Mouse (Mus musculus) midbrain, embryonic 14.5 days (tissue): ENCODE measurements around the gene Trpm4. TPM values are rescaled to one million over a fixed set of nuclear protein-coding genes. Genes with fewer than 3 reads are reported as not detected.

Experiments
- ATAC-seq: fragments of 200-750 bp; cut with Nextera tagmentation; 2 replicates; pipeline ENCODE4 v1.8.0; 2017; ENCODE audit warnings: moderate number of reproducible peaks, moderate library complexity; ENCODE audit not compliant: low FRiP score, low TSS enrichment
- DNase-seq: peaks from one replicate; pipeline ENCODE4 v3.0.0-alpha.2; 2015
- H3K27ac ChIP-seq: fragments of 300-500 bp; sonication (generic); replicated peaks from 2 replicates; pipeline ENCODE4 v1.5.1; 2014; ENCODE audit warnings: mild to moderate bottlenecking, low read depth, low read length, moderate library complexity
- H3K27me3 ChIP-seq: fragments of 300-500 bp; sonication (generic); 2 replicates; pipeline ENCODE4 v1.6.1; 2014; ENCODE audit warnings: low read length, control low read depth, mixed read lengths; ENCODE audit not compliant: control insufficient read depth, insufficient read depth
- H3K36me3 ChIP-seq: fragments of 300-500 bp; sonication (generic); 2 replicates; pipeline ENCODE4 v1.6.1; 2014; ENCODE audit warnings: low read length, control low read depth; ENCODE audit not compliant: control insufficient read depth, insufficient read depth
- H3K4me1 ChIP-seq: fragments of 300-500 bp; sonication (generic); 2 replicates; pipeline ENCODE4 v1.6.1; 2014; ENCODE audit warnings: mild to moderate bottlenecking, antibody characterized with exemption, low read length, control low read depth; ENCODE audit not compliant: control insufficient read depth, insufficient read depth
- H3K4me2 ChIP-seq: fragments of 300-500 bp; sonication (generic); 2 replicates; pipeline ENCODE4 v1.6.1; 2014; ENCODE audit warnings: mild to moderate bottlenecking, low read length, moderate library complexity
- H3K4me3 ChIP-seq: fragments of 300-500 bp; sonication (generic); replicated peaks from 2 replicates; pipeline ENCODE4 v1.5.1; 2014; ENCODE audit warnings: low read depth, low read length
- H3K9ac ChIP-seq: fragments of 300-500 bp; sonication (generic); replicated peaks from 2 replicates; pipeline ENCODE4 v1.6.1; 2014; ENCODE audit warnings: mild to moderate bottlenecking, low read length, moderate library complexity
- H3K9me3 ChIP-seq: fragments of 300-500 bp; sonication (generic); 2 replicates; pipeline ENCODE4 v1.6.1; 2016; ENCODE audit warnings: low read length, control low read depth, mixed read lengths; ENCODE audit not compliant: control insufficient read depth
- WGBS: fragments of 180-500 bp; shearing (Covaris S2); extraction: QIAGEN DNeasy Blood & Tissue Kit; methylation state at CpG from one replicate; pipeline ENCODE4 v1.1.7; 2014; 5-methylcytosine and 5-hydroxymethylcytosine counted together
- polyA plus RNA-seq: library from polyadenylated mRNA; unstranded; fragments of >200 nt; fragmentation: Nextera tagmentation; extraction: Ambion mirVana; gene quantifications from 2 replicates; pipeline ENCODE4 v1.2.1, GENCODE M21; 2014

Trpm4 gene
- polyA plus RNA-seq, 1 experiment from 2014 or later = 8.4 TPM

- ATAC-seq (no peak), DNase-seq (no peak)
- no peak overlapping the region for H3K4me2 ChIP-seq
- no peak overlapping the region for H3K27ac ChIP-seq
- 0 out of 2 replicates have a peak, but pooled peaks cover 1% of the 10 kb centered on the region for H3K4me1 ChIP-seq
- H3K9ac ChIP-seq = no peak overlapping the region
- H3K4me3 ChIP-seq = no peak overlapping the region
- no peaks in the 10 kb centered on the region for H3K9me3 ChIP-seq
- WGBS = 53% methylated on average over 13 of the region's 13 CpGs
- no peaks in the 10 kb centered on the region for H3K27me3 ChIP-seq
- peaks cover 75% of the 10 kb centered on the region for H3K36me3 ChIP-seq
Observed at GRCm38 (mm10) chr7:45356087-45356486, 22.5 kb upstream of the Trpm4 start.

GRCm38 (mm10) chr7:45355318-45356020 is 21.9 kb upstream of the Trpm4 start:
- no peak overlapping the region for H3K9ac ChIP-seq
- H3K27ac ChIP-seq = no peak overlapping the region
- ATAC-seq = no peak
- DNase-seq = no peak
- H3K27me3 ChIP-seq = no peaks in the 10 kb centered on the region
- no peaks in the 10 kb centered on the region for H3K4me1 ChIP-seq
- H3K4me2 ChIP-seq = no peak overlapping the region
- peaks cover 81% of the 10 kb centered on the region for H3K36me3 ChIP-seq
- H3K4me3 ChIP-seq = no peak overlapping the region
- no peaks in the 10 kb centered on the region for H3K9me3 ChIP-seq
- 76% methylated on average over 15 of the region's 15 CpGs for WGBS

- WGBS = 28% methylated on average over 5 of the region's 5 CpGs
- H3K36me3 ChIP-seq = peaks cover 92% of the 10 kb centered on the region
Observed at GRCm38 (mm10) chr7:45353041-45353440, 19.5 kb upstream of the Trpm4 start.

GRCm38 (mm10) chr7:45346905-45347304 is 13.3 kb upstream of the Trpm4 start:
- DNase-seq (no peak), ATAC-seq (no peak)
- Histone ChIP-seq H3K9me3 (no peaks in the 10 kb centered on the region), H3K27ac (no peak overlapping the region), H3K4me2 (no peak overlapping the region), H3K9ac (no peak overlapping the region), H3K27me3 (no peaks in the 10 kb centered on the region), H3K36me3 (peaks cover 74% of the 10 kb centered on the region), H3K4me1 (no peaks in the 10 kb centered on the region), H3K4me3 (no peak overlapping the region)
- 85% methylated on average over 13 of the region's 13 CpGs for WGBS

More at GRCm38 (mm10) chr7:45353041-45353440, 19.5 kb upstream of the Trpm4 start:
- H3K4me2 ChIP-seq = no peak overlapping the region
- no peaks in the 10 kb centered on the region for H3K27me3 ChIP-seq
- DNase-seq (no peak), ATAC-seq (no peak)
- no peak overlapping the region for H3K27ac ChIP-seq
- no peaks in the 10 kb centered on the region for H3K4me1 ChIP-seq
- H3K9me3 ChIP-seq = no peaks in the 10 kb centered on the region
- H3K4me3 ChIP-seq = no peak overlapping the region
- H3K9ac ChIP-seq = no peak overlapping the region

- Histone ChIP-seq H3K9ac (no peak overlapping the region), H3K27ac (no peak overlapping the region), H3K9me3 (no peaks in the 10 kb centered on the region), H3K4me2 (no peak overlapping the region), H3K4me1 (peaks cover 22% of the 10 kb centered on the region), H3K4me3 (no peak overlapping the region), H3K27me3 (peaks cover 5% of the 10 kb centered on the region; the same call in 1 of the 2 replicates), H3K36me3 (peaks cover 43% of the 10 kb centered on the region)
- ATAC-seq = no peak
- no peak for DNase-seq
- 23% methylated on average over 13 of the region's 13 CpGs for WGBS
Observed at GRCm38 (mm10) chr7:45343543-45343942, 10.0 kb upstream of the Trpm4 start.

GRCm38 (mm10) chr7:45342081-45342480 is 8.5 kb upstream of the Trpm4 start:
- Histone ChIP-seq H3K4me2 (no peak overlapping the region), H3K9me3 (no peaks in the 10 kb centered on the region), H3K36me3 (peaks cover 28% of the 10 kb centered on the region), H3K27me3 (peaks cover 8% of the 10 kb centered on the region; the same call in 1 of the 2 replicates), H3K9ac (no peak overlapping the region), H3K27ac (no peak overlapping the region), H3K4me1 (peaks cover 28% of the 10 kb centered on the region), H3K4me3 (no peak overlapping the region)
- DNase-seq (no peak), ATAC-seq (no peak)
- WGBS = 89% methylated on average over 11 of the region's 11 CpGs

GRCm38 (mm10) chr7:45341303-45341702 is 7.7 kb upstream of the Trpm4 start:
- no peaks in the 10 kb centered on the region for H3K9me3 ChIP-seq
- H3K4me3 ChIP-seq = no peak overlapping the region
- no peak for ATAC-seq
- peak; percentile 74 for DNase-seq
- H3K4me1 ChIP-seq = peaks cover 28% of the 10 kb centered on the region
- no peak overlapping the region for H3K4me2 ChIP-seq
- H3K27ac ChIP-seq = no peak overlapping the region
- H3K9ac ChIP-seq = no peak overlapping the region
- 5% methylated on average over 8 of the region's 8 CpGs for WGBS
- peaks cover 20% of the 10 kb centered on the region for H3K36me3 ChIP-seq
- H3K27me3 ChIP-seq = peaks cover 8% of the 10 kb centered on the region; the same call in 1 of the 2 replicates

GRCm38 (mm10) chr7:45340669-45341068 is 7.1 kb upstream of the Trpm4 start:
- Histone ChIP-seq H3K36me3 (peaks cover 14% of the 10 kb centered on the region), H3K9ac (no peak overlapping the region), H3K4me1 (peaks cover 28% of the 10 kb centered on the region), H3K9me3 (no peaks in the 10 kb centered on the region), H3K27me3 (peaks cover 8% of the 10 kb centered on the region; the same call in 1 of the 2 replicates), H3K4me3 (peak overlapping the region; percentile 45; the same call in 1 of the 2 replicates), H3K27ac (no peak overlapping the region), H3K4me2 (peak overlapping the region; percentile 84)
- 3% methylated on average over 11 of the region's 11 CpGs for WGBS
- ATAC-seq = no peak
- DNase-seq = peak; percentile 43

GRCm38 (mm10) chr7:45340066-45340442 is 6.5 kb upstream of the Trpm4 start:
- peak overlapping the region; percentile 45 for H3K4me3 ChIP-seq
- peak overlapping the region; percentile 84 for H3K4me2 ChIP-seq
- ATAC-seq = no peak
- peaks cover 9% of the 10 kb centered on the region for H3K36me3 ChIP-seq
- no peak for DNase-seq
- H3K4me1 ChIP-seq = peaks cover 28% of the 10 kb centered on the region
- 2% methylated on average over 11 of the region's 11 CpGs for WGBS
- no peaks in the 10 kb centered on the region for H3K9me3 ChIP-seq
- H3K27me3 ChIP-seq = peaks cover 8% of the 10 kb centered on the region; the same call in 1 of the 2 replicates
- no peak overlapping the region; the same call in 1 of the 2 replicates for H3K9ac ChIP-seq
- 0 out of 2 replicates have a peak overlapping the region, but pooled peaks have one; percentile 37 for H3K27ac ChIP-seq
